Mouse (Mus musculus) ES-Bruce4 (cell line): ENCODE measurements at regions not wholly inside any gene's neighbourhood (a gene's known extent, or its start where the extent isn't known, plus 50 kb on each side); places are given as distances from the start of the nearest gene placed in this dataset.

Experiments used
- H3K27ac ChIP-seq: 2 replicates; pipeline ENCODE4 v1.5.1; 2012; ENCODE audit warnings: low read length, inconsistent platforms; ENCODE audit not compliant: insufficient read depth
- H3K27me3 ChIP-seq: 2 replicates; pipeline ENCODE4 v1.6.1; 2012; ENCODE audit warnings: mild to moderate bottlenecking, low read length, inconsistent platforms; ENCODE audit not compliant: control insufficient read depth, poor library complexity, insufficient read depth, severe bottlenecking
- H3K36me3 ChIP-seq: 2 replicates; pipeline ENCODE4 v1.6.1; 2012; ENCODE audit warnings: inconsistent platforms, mild to moderate bottlenecking, low read length, moderate library complexity; ENCODE audit not compliant: control insufficient read depth, poor library complexity, insufficient read depth, severe bottlenecking
- H3K4me1 ChIP-seq: one replicate; pipeline ENCODE4 v1.8.1; 2011; ENCODE audit warnings: low read length; ENCODE audit not compliant: control insufficient read depth, insufficient read depth
- H3K4me3 ChIP-seq: 2 replicates; pipeline ENCODE4 v1.5.1; 2011; ENCODE audit warnings: low read depth, mild to moderate bottlenecking, low read length
- H3K9ac ChIP-seq: 2 replicates; pipeline ENCODE4 v1.6.1; 2012; ENCODE audit warnings: low read depth, mild to moderate bottlenecking, inconsistent platforms; ENCODE audit not compliant: poor library complexity, severe bottlenecking
- H3K9me3 ChIP-seq: replicated peaks from 2 replicates; pipeline ENCODE4 v1.6.1; 2012; ENCODE audit warnings: mild to moderate bottlenecking, low read length, inconsistent platforms; ENCODE audit not compliant: control insufficient read depth, poor library complexity, insufficient read depth, severe bottlenecking
- CTCF ChIP-seq: IDR thresholded peaks from one replicate; pipeline ENCODE4 v1.8.1; 2011; ENCODE audit warnings: low read depth, low read length
- EP300 ChIP-seq: IDR thresholded peaks from 2 replicates; pipeline ENCODE4 v1.6.1; 2011; ENCODE audit warnings: low read depth, low read length; ENCODE audit not compliant: insufficient read depth
- POLR2A ChIP-seq: IDR thresholded peaks from one replicate; pipeline ENCODE4 v1.8.1; 2011; ENCODE audit warnings: low read length; ENCODE audit not compliant: insufficient read depth

GRCm38 (mm10) chr7:83087408-83087807 lies 220.3 kb downstream of the Mex3b start:
- H3K27ac ChIP-seq: no peak overlapping the region
- H3K4me3 ChIP-seq: no peak overlapping the region
- H3K36me3 ChIP-seq: no peaks in the 10 kb centered on the region
- no peaks in the 10 kb centered on the region for H3K9me3 ChIP-seq
- H3K27me3 ChIP-seq: no peaks in the 10 kb centered on the region
- H3K4me1 ChIP-seq: no peaks in the 10 kb centered on the region
- H3K9ac ChIP-seq: no peak overlapping the region
- no peak for TF ChIP-seq EP300
- TF ChIP-seq CTCF: no peak

GRCm38 (mm10) chr7:83088125-83088524 lies 221.0 kb downstream of the Mex3b start:
- Histone ChIP-seq H3K4me3 (no peak overlapping the region), H3K36me3 (no peaks in the 10 kb centered on the region), H3K9ac (no peak overlapping the region), H3K4me1 (no peaks in the 10 kb centered on the region), H3K27ac (no peak overlapping the region), H3K27me3 (no peaks in the 10 kb centered on the region), H3K9me3 (no peaks in the 10 kb centered on the region)
- TF ChIP-seq CTCF (no peak), EP300 (no peak), POLR2A (no peak)

- TF ChIP-seq CTCF (no peak), POLR2A (no peak), EP300 (no peak)
- H3K4me3 ChIP-seq: no peak overlapping the region
- H3K9me3 ChIP-seq: no peaks in the 10 kb centered on the region
- no peaks in the 10 kb centered on the region for H3K27me3 ChIP-seq
- H3K27ac ChIP-seq: no peak overlapping the region
- no peak overlapping the region for H3K9ac ChIP-seq
- no peaks in the 10 kb centered on the region for H3K4me1 ChIP-seq
- H3K36me3 ChIP-seq: no peaks in the 10 kb centered on the region
Observed at GRCm38 (mm10) chr7:83089330-83089982, 222.3 kb downstream of the Mex3b start.

GRCm38 (mm10) chr7:83093923-83094355 lies 226.8 kb downstream of the Mex3b start:
- Histone ChIP-seq H3K4me1 (no peaks in the 10 kb centered on the region), H3K27me3 (no peaks in the 10 kb centered on the region), H3K36me3 (no peaks in the 10 kb centered on the region), H3K27ac (no peak overlapping the region), H3K9ac (no peak overlapping the region), H3K9me3 (no peaks in the 10 kb centered on the region), H3K4me3 (no peak overlapping the region)
- TF ChIP-seq EP300 (no peak), POLR2A (no peak)

GRCm38 (mm10) chr7:83094899-83095298 lies 227.8 kb downstream of the Mex3b start:
- no peaks in the 10 kb centered on the region for H3K27me3 ChIP-seq
- H3K9ac ChIP-seq: no peak overlapping the region
- H3K27ac ChIP-seq: no peak overlapping the region
- no peak overlapping the region for H3K4me3 ChIP-seq
- H3K36me3 ChIP-seq: no peaks in the 10 kb centered on the region
- H3K9me3 ChIP-seq: no peaks in the 10 kb centered on the region
- no peaks in the 10 kb centered on the region for H3K4me1 ChIP-seq
- TF ChIP-seq EP300 (no peak), CTCF (no peak), POLR2A (no peak)

GRCm38 (mm10) chr7:83095593-83095992 lies 228.5 kb downstream of the Mex3b start:
- no peaks in the 10 kb centered on the region for H3K4me1 ChIP-seq
- H3K9ac ChIP-seq: no peak overlapping the region
- no peaks in the 10 kb centered on the region for H3K36me3 ChIP-seq
- no peaks in the 10 kb centered on the region for H3K9me3 ChIP-seq
- no peaks in the 10 kb centered on the region for H3K27me3 ChIP-seq
- no peak overlapping the region for H3K4me3 ChIP-seq
- no peak overlapping the region for H3K27ac ChIP-seq
- TF ChIP-seq EP300: no peak
- no peak for TF ChIP-seq POLR2A
- TF ChIP-seq CTCF: no peak
